In the genomic region with DNA sequence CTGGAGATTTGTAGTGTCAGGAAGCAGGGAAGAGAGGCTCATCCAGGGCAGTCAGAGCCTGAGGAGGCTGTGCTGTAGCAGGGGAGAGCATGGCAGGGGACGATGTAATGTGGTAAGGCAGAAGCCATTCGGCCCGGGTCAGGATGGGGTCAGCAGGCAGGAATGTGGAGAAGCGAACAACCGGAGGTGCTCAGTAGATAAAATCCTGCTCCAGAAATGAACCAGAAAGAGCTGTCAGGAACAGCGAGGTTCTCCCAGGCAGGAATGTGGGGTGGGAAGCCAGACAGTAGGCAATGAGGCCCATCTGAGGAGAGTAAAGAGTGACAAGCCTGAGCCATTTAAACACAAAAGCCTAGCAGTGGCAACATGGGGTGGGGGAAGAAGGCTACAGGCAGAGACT, we compare ENCODE assay signal across 9 mouse cellular contexts.
DNase-seq lines count a peak whose midpoint lies in the region; ATAC-seq and TF ChIP-seq lines count a peak whose summit lies in the region.
"Had no signal": no experiment of that assay in that cellular context is flagged by ENCODE, and none has a peak within 500 bp of the region (broad histone marks: within the 10 kb centered on the region; RNA-seq: fewer than 3 reads in every experiment).

No protein-coding gene starts in this region.

- no peak overlapping the region for H3K9ac ChIP-seq in ES-Bruce4 (ENCODE audit: low read depth, poor library complexity, severe bottlenecking)
- H3K9ac ChIP-seq in heart, postnatal 0 days (replicated peaks; ENCODE audit: low read depth, low read length) = no peak overlapping the region; the same call in 1 of the 2 replicates
- H3K9ac ChIP-seq in liver, embryonic 12.5 days = no peak overlapping the region

- no peak for TF ChIP-seq CTCF in gastrocnemius, adult 2 months (IDR thresholded peaks at IDR 0.05)
- TF ChIP-seq CTCF in ES-Bruce4 (IDR thresholded peaks at IDR 0.05; ENCODE audit: low read depth, low read length) = no peak
- no peak for TF ChIP-seq CTCF in heart, postnatal 0 days (IDR thresholded peaks at IDR 0.05; ENCODE audit: low read depth)

- TF ChIP-seq POLR2A in ES-Bruce4 (IDR thresholded peaks at IDR 0.05; ENCODE audit: insufficient read depth, low read length) = no peak

- ATAC-seq in heart, postnatal 0 days (ENCODE audit: insufficient read depth, low read depth) = peak; percentile 76
- ATAC-seq in liver, embryonic 12.5 days = no peak
- ATAC-seq in monocyte, adult 5-6 weeks (replicated peaks; ENCODE audit: insufficient number of reproducible peaks, low FRiP score, low TSS enrichment, poor library complexity, severe bottlenecking) = no peak

- no peaks in the 10 kb centered on the region for H3K9me3 ChIP-seq in ES-Bruce4 (replicated peaks; ENCODE audit: control insufficient read depth, insufficient read depth, low read length, poor library complexity, severe bottlenecking)
- no peaks in the 10 kb centered on the region for H3K9me3 ChIP-seq in heart, postnatal 0 days (replicated peaks; ENCODE audit: control insufficient read depth, low read length)
- H3K9me3 ChIP-seq in liver, embryonic 12.5 days (replicated peaks) = no peaks in the 10 kb centered on the region

- intact Hi-C loops in gastrocnemius, adult 2 months (cut with DNase I) = no loop called here
- intact Hi-C loops in left cerebral cortex, postnatal 25 days (cut with DNase I) = no loop called here

- H3K27ac ChIP-seq in gastrocnemius, adult 2 months = peak overlapping the region; percentile 78
- H3K27ac ChIP-seq in ES-Bruce4 (ENCODE audit: insufficient read depth, low read length) = peak overlapping the region; percentile 29
- peak overlapping the region; percentile 90 for H3K27ac ChIP-seq in heart, postnatal 0 days (ENCODE audit: low read depth)
- peak overlapping the region; percentile 56 for H3K27ac ChIP-seq in liver, embryonic 12.5 days

- WGBS in heart, postnatal 0 days = 8% methylated on average over 6 of the region's 6 CpGs
- 57% methylated on average over 6 of the region's 6 CpGs for WGBS in liver, embryonic 12.5 days (ENCODE audit: insufficient replicate concordance)

- no peak for TF ChIP-seq EP300 in ES-Bruce4 (IDR thresholded peaks at IDR 0.05; ENCODE audit: insufficient read depth, low read depth, low read length)
- TF ChIP-seq EP300 in heart, postnatal 0 days (IDR thresholded peaks at IDR 0.05; ENCODE audit: low read depth) = no peak

- H3K4me1 ChIP-seq in ES-Bruce4 (ENCODE audit: control insufficient read depth, insufficient read depth, low read length) = peaks cover 20% of the 10 kb centered on the region
- peaks cover 66% of the 10 kb centered on the region for H3K4me1 ChIP-seq in heart, postnatal 0 days (ENCODE audit: control insufficient read depth, insufficient read depth)
- H3K4me1 ChIP-seq in liver, embryonic 12.5 days = peaks cover 58% of the 10 kb centered on the region

- no peak for DNase-seq in gastrocnemius, adult 2 months
- DNase-seq in gastrocnemius, postnatal 4 days (ENCODE audit: low spot score in 2 of 2) = no peak
- peak; percentile 61 for DNase-seq in heart, postnatal 0 days (ENCODE audit: low spot score)
- DNase-seq in urinary bladder, postnatal 25 days (ENCODE audit: low spot score) = no peak
- no peak for DNase-seq in left cerebral cortex, postnatal 25 days (ENCODE audit: low spot score in 2 of 2)
- DNase-seq: adrenal gland, postnatal 14 days had no signal

- H3K4me2 ChIP-seq in heart, postnatal 0 days (ENCODE audit: low read depth, low read length) = no peak overlapping the region
- no peak overlapping the region for H3K4me2 ChIP-seq in liver, embryonic 12.5 days

- no peaks in the 10 kb centered on the region for H3K27me3 ChIP-seq in ES-Bruce4 (ENCODE audit: control insufficient read depth, insufficient read depth, low read length, poor library complexity, severe bottlenecking)
- H3K27me3 ChIP-seq in heart, postnatal 0 days (ENCODE audit: control insufficient read depth, insufficient read depth, low read length) = no peaks in the 10 kb centered on the region
- H3K27me3 ChIP-seq in liver, embryonic 12.5 days (replicated peaks) = no peaks in the 10 kb centered on the region

- H3K36me3 ChIP-seq in ES-Bruce4 (ENCODE audit: control insufficient read depth, insufficient read depth, low read length, poor library complexity, severe bottlenecking) = no peaks in the 10 kb centered on the region
- no peaks in the 10 kb centered on the region for H3K36me3 ChIP-seq in heart, postnatal 0 days (replicated peaks; ENCODE audit: control insufficient read depth, insufficient read depth, low read length)
- peaks cover 7% of the 10 kb centered on the region for H3K36me3 ChIP-seq in liver, embryonic 12.5 days

- H3K4me3 ChIP-seq in gastrocnemius, adult 2 months = no peak overlapping the region
- H3K4me3 ChIP-seq in ES-Bruce4 (ENCODE audit: low read depth, low read length) = no peak overlapping the region
- H3K4me3 ChIP-seq in heart, postnatal 0 days (ENCODE audit: low read depth, low read length) = no peak overlapping the region
- no peak overlapping the region for H3K4me3 ChIP-seq in liver, embryonic 12.5 days

Comparison
In these comparisons a context has a peak if more than half of its experiments do, and no peak if none do; other contexts are left out.
1. H3K27ac ChIP-seq: peak in every context shown above with its lines; median percentile 90 in heart, postnatal 0 days; 78 in gastrocnemius, adult 2 months; 56 in liver, embryonic 12.5 days; 29 in ES-Bruce4.